Mouse (Mus musculus) adrenal gland, postnatal 10 days (tissue): ENCODE measurements around the gene Scn2b. TPM values are rescaled to one million over a fixed set of nuclear protein-coding genes. Genes with fewer than 3 reads are reported as not detected.

Experiments
- DNase-seq: peaks from one replicate; pipeline ENCODE4 v3.0.0; 2021; ENCODE audit warnings: mixed read lengths
- total RNA-seq, 2 experiments: library from RNA; stranded (reverse); gene quantifications; 2 replicates each; pipeline ENCODE4 v1.2.3; 2021

The Scn2b gene
- total RNA-seq, 2 experiments from 2014 or later: 6.7 to 7.5 TPM

DNA sequence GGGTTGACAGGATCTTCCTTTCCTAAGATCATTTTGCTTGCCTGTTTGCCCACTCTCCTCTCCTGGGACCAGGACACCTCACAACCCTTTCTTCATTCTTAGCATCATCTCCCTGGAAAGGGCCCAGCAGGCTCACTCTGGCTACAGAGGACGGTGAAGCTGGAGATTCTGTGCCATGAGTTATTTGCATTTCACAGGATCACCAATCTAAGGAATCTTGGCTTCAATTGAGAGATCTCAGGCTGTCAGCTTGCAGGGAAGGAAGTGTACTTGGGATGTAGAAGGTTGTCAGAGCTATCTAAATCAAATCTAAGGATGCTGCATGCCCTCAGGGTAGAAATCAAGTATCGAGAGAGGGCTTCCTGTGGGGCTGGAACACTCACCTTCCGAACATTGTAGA lies 55.9 kb downstream of the Scn2b start:
- DNase-seq: no peak

GRCm38 (mm10) chr9:45179282-45179681 lies 61.7 kb downstream of the Scn2b start:
- DNase-seq: no peak

Other genes with a start within 250 kb of the Scn2b start
- 10 to 100 TPM; 21.4 to 34.8 TPM for gene Kmt2a, start 236.5 kb upstream of the Scn2b start, total RNA-seq
- gene Atp5l, start 197.0 kb upstream of the Scn2b start, total RNA-seq: 100 to 1,000 TPM; 796 to 905 TPM
- 10 to 100 TPM; 77.5 to 91.0 TPM for gene Ube4a, start 152.2 kb upstream of the Scn2b start, total RNA-seq
- gene Cd3g, start 137.4 kb upstream of the Scn2b start, total RNA-seq: 1 to 10 TPM; 4.6 to 5.0 TPM
- gene Cd3d, start 136.0 kb upstream of the Scn2b start, total RNA-seq: 1 to 10 TPM; 3.0 to 3.1 TPM
- gene Cd3e, start 108.2 kb upstream of the Scn2b start, total RNA-seq: 1 to 10 TPM; 6.7 to 7.3 TPM
- gene Mpzl2, start 78.0 kb upstream of the Scn2b start, total RNA-seq: 10 to 100 TPM; 15.1 to 16.4 TPM
- gene Mpzl3, start 62.6 kb upstream of the Scn2b start, total RNA-seq: 1 to 10 TPM; 2.9 to 4.4 TPM
- gene Jaml, start 38.6 kb upstream of the Scn2b start, total RNA-seq: 1 to 10 TPM in 1 of 2 experiments, under 1 TPM in 1; 0.70 to 1.8 TPM
- gene Scn4b, start 20.6 kb downstream of the Scn2b start, total RNA-seq: 10 to 100 TPM in 1 of 2 experiments, 1 to 10 TPM in 1; 3.3 to 14.2 TPM
- not detected for gene BC049352, start 64.2 kb downstream of the Scn2b start, total RNA-seq
- gene Tmprss4, start 86.3 kb downstream of the Scn2b start, total RNA-seq: not detected
- gene Il10ra, start 151.4 kb downstream of the Scn2b start, total RNA-seq: 1 to 10 TPM; 2.6 TPM
- under 1 TPM in 1 of 2 experiments, not detected in 1; 0.27 TPM for gene Tmprss13, start 201.3 kb downstream of the Scn2b start, total RNA-seq